In genomic region chr17:47009016-47009415, GRCm38 (mm10) we compare ENCODE assay signal across 8 mouse cellular contexts. TPM values are rescaled to one million over a fixed set of nuclear protein-coding genes. Genes with fewer than 3 reads are reported as not detected.
DNase-seq lines count a peak whose midpoint lies in the region; ATAC-seq lines count a peak whose summit lies in the region.

No protein-coding gene starts in this region.

- peak overlapping the region; percentile 100 for H3K4me3 ChIP-seq in erythroblast, embryonic 14.5 days (replicated peaks)
- peak overlapping the region; percentile 96 for H3K4me3 ChIP-seq in intestine, embryonic 15.5 days (replicated peaks)
- peak overlapping the region; percentile 88 for H3K4me3 ChIP-seq in neural tube, embryonic 14.5 days (ENCODE audit: low read depth, low read length)

- H3K27ac ChIP-seq in intestine, embryonic 15.5 days = peak overlapping the region; percentile 32; the same call in 1 of the 2 replicates
- no peak overlapping the region for H3K27ac ChIP-seq in neural tube, embryonic 14.5 days (ENCODE audit: low read depth, low read length)

- H3K27me3 ChIP-seq in erythroblast, embryonic 14.5 days (ENCODE audit: control insufficient read depth) = peaks cover 4% of the 10 kb centered on the region
- no peaks in the 10 kb centered on the region for H3K27me3 ChIP-seq in intestine, embryonic 15.5 days (replicated peaks)
- no peaks in the 10 kb centered on the region for H3K27me3 ChIP-seq in neural tube, embryonic 14.5 days (ENCODE audit: control insufficient read depth, insufficient read depth, low read length)

- peak overlapping the region; percentile 92 for H3K9ac ChIP-seq in intestine, embryonic 15.5 days
- H3K9ac ChIP-seq in neural tube, embryonic 14.5 days (replicated peaks; ENCODE audit: low read depth, low read length) = no peak overlapping the region; the same call in 1 of the 2 replicates

- H3K4me1 ChIP-seq in erythroblast, embryonic 14.5 days (ENCODE audit: control insufficient read depth) = peaks cover 53% of the 10 kb centered on the region
- H3K4me1 ChIP-seq in intestine, embryonic 15.5 days (replicated peaks) = peaks cover 18% of the 10 kb centered on the region; the same call in 1 of the 2 replicates
- H3K4me1 ChIP-seq in neural tube, embryonic 14.5 days (ENCODE audit: control insufficient read depth, insufficient read depth, low read length) = peaks cover 17% of the 10 kb centered on the region

- 12% methylated on average over 6 of the region's 6 CpGs for WGBS in intestine, embryonic 15.5 days
- WGBS in neural tube, embryonic 14.5 days = 12% methylated on average over 6 of the region's 6 CpGs

- intact Hi-C loops in left cerebral cortex, postnatal 36 days (cut with DNase I) = no loop called here

- DNase-seq in adrenal gland, adult 2 months = peak; percentile 40
- no peak for DNase-seq in adrenal gland, postnatal 25 days
- peak; percentile 60 for DNase-seq in CD4-positive helper T cell, adult 2 months (ENCODE audit: low read depth, low spot score)
- no peak for DNase-seq in left cerebral cortex, postnatal 36 days (ENCODE audit: low spot score in 2 of 2)

- H3K9me3 ChIP-seq in erythroblast, embryonic 14.5 days (ENCODE audit: control insufficient read depth, low read length) = no peaks in the 10 kb centered on the region
- no peaks in the 10 kb centered on the region for H3K9me3 ChIP-seq in intestine, embryonic 15.5 days
- H3K9me3 ChIP-seq in neural tube, embryonic 14.5 days (ENCODE audit: control insufficient read depth, low read length) = no peaks in the 10 kb centered on the region

- H3K36me3 ChIP-seq in erythroblast, embryonic 14.5 days (ENCODE audit: control insufficient read depth) = peaks cover 33% of the 10 kb centered on the region
- H3K36me3 ChIP-seq in intestine, embryonic 15.5 days = no peaks in the 10 kb centered on the region
- no peaks in the 10 kb centered on the region for H3K36me3 ChIP-seq in neural tube, embryonic 14.5 days (ENCODE audit: control insufficient read depth, insufficient read depth, low read length)

- peak overlapping the region; percentile 78 for H3K4me2 ChIP-seq in intestine, embryonic 15.5 days (replicated peaks)
- peak overlapping the region; percentile 85 for H3K4me2 ChIP-seq in neural tube, embryonic 14.5 days (ENCODE audit: low read depth, low read length)

- no peak for ATAC-seq in intestine, embryonic 15.5 days
- no peak for ATAC-seq in neural tube, embryonic 14.5 days (ENCODE audit: low read depth)
- ATAC-seq in granulocyte monocyte progenitor cell, adult 5-6 weeks (replicated peaks; ENCODE audit: poor library complexity, severe bottlenecking) = no peak

RNA-seq across cellular contexts. Expression of gene Ubr2, which starts 1.3 kb away (rescaled TPM):
- 10 to 100 TPM; 57.6 to 87.4 TPM for total RNA-seq in adrenal gland, adult 2 months (2021)
- 36.2 and 41.4 TPM in 2 replicates for polyA plus RNA-seq in adrenal gland, adult 2 months (2012; rRNA removed)
- 92.6 and 99.3 TPM in 2 replicates for total RNA-seq in adrenal gland, postnatal 25 days (2021)
- 0.59 and 0.64 TPM in 2 replicates for polyA plus RNA-seq in erythroblast, embryonic 14.5 days (2012)
- 14.1 and 15.0 TPM in 2 replicates for polyA plus RNA-seq in intestine, embryonic 15.5 days (2015; fragmentation: Nextera tagmentation; extraction: Ambion mirVana)
- 23.0 and 25.1 TPM in 2 replicates for polyA plus RNA-seq in neural tube, embryonic 14.5 days (2014; fragmentation: Nextera tagmentation; extraction: Ambion mirVana)
- total RNA-seq in granulocyte monocyte progenitor cell, adult 5-6 weeks (2014; fragmentation: Nextera tagmentation) = 40.9 and 45.3 TPM in 2 replicates
- total RNA-seq in granulocyte monocyte progenitor cell, adult 5-6 weeks (2017) = 20.3 and 25.3 TPM in 2 replicates
- total RNA-seq in left cerebral cortex, postnatal 36 days (2021) = 10 to 100 TPM; 49.9 to 62.8 TPM

Comparison
In these comparisons a context has a peak if more than half of its experiments do, and no peak if none do; other contexts are left out.
1. DNase-seq: peak in adrenal gland, adult 2 months (single experiment) and CD4-positive helper T cell, adult 2 months (single experiment); none in adrenal gland, postnatal 25 days (single experiment) and left cerebral cortex, postnatal 36 days (0 of 2).
2. Peak in every context shown above with its lines, with median percentiles within 50 percentile points of each other: H3K4me3 ChIP-seq.